Mouse (Mus musculus) E14TG2a.4 (cell line): ENCODE data around the gene Tacr2.

Experiments used
- CTCF ChIP-seq: conservative IDR thresholded peaks from 2 replicates; pipeline ENCODE4 v1.5.1; 2014; ENCODE audit warnings: low read length
- NANOG ChIP-seq: IDR thresholded peaks from 2 replicates; pipeline ENCODE4 v1.6.1; 2014; ENCODE audit warnings: borderline replicate concordance, low read length, mixed read lengths
- POU5F1 ChIP-seq: IDR thresholded peaks from 2 replicates; pipeline ENCODE4 v1.6.1; 2014; ENCODE audit warnings: low read length, borderline replicate concordance

DNA sequence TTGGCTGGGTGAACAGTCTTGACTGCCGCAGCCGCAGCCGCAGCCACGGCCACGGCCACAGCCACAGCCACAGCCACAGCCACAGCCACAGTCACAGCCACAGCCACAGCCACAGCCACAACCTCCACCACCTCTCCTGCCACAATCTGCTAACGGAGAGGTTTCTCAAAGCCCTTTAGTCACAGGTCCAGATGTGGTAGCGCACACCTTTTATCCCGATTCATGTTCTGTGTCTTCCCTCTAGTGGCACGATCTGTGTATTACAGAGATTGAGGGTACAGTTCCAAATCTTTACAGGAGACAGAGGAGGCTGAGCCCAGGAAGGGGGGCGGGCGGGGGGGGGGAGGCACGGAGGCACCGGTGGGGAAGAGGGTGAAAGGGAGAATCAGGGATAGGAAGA is 9.3 kb upstream of the Tacr2 start:
- TF ChIP-seq CTCF (peak; percentile 35), NANOG (no peak), POU5F1 (no peak)
